Mouse (Mus musculus): Measurements from ENCODE around the gene Sec61b.

Sec61b gene

GRCm38 (mm10) chr4:47474730-47475643 is 529 bp downstream of the Sec61b start:
- in situ Hi-C loops (cut with MboI; ENCODE audit: low pct_unique_long_range_greater_than_20kb in 1 of 2, low sequenced_read_pairs in 2 of 2, unreplicated experiment in 1 of 2): no loop called here

- in situ Hi-C loops (cut with MboI; ENCODE audit: low pct_unique_long_range_greater_than_20kb in 1 of 2, low sequenced_read_pairs in 2 of 2, unreplicated experiment in 1 of 2): no loop called here
Observed at GRCm38 (mm10) chr4:47477539-47477938, 3.1 kb downstream of the Sec61b start.

- in situ Hi-C loops (cut with MboI; ENCODE audit: low pct_unique_long_range_greater_than_20kb in 1 of 2, low sequenced_read_pairs in 2 of 2, unreplicated experiment in 1 of 2): no loop called here
Observed at GRCm38 (mm10) chr4:47480095-47480494, 5.6 kb downstream of the Sec61b start.

GRCm38 (mm10) chr4:47480576-47480975 is 6.1 kb downstream of the Sec61b start:
- in situ Hi-C loops (cut with MboI; ENCODE audit: low pct_unique_long_range_greater_than_20kb in 1 of 2, low sequenced_read_pairs in 2 of 2, unreplicated experiment in 1 of 2): no loop called here

GRCm38 (mm10) chr4:47491243-47491642 is 16.8 kb downstream of the Sec61b start:
- in situ Hi-C loops (cut with MboI; ENCODE audit: low pct_unique_long_range_greater_than_20kb in 1 of 2, low sequenced_read_pairs in 2 of 2, unreplicated experiment in 1 of 2): no loop called here

- in situ Hi-C loops (cut with MboI; ENCODE audit: low pct_unique_long_range_greater_than_20kb in 1 of 2, low sequenced_read_pairs in 2 of 2, unreplicated experiment in 1 of 2): no loop called here
Observed at GRCm38 (mm10) chr4:47492311-47493086, 18.0 kb downstream of the Sec61b start.

GRCm38 (mm10) chr4:47493456-47493855 is 19.0 kb downstream of the Sec61b start:
- in situ Hi-C loops (cut with MboI; ENCODE audit: low pct_unique_long_range_greater_than_20kb in 1 of 2, low sequenced_read_pairs in 2 of 2, unreplicated experiment in 1 of 2): no loop called here

GRCm38 (mm10) chr4:47494137-47494536 is 19.7 kb downstream of the Sec61b start:
- in situ Hi-C loops (cut with MboI; ENCODE audit: low pct_unique_long_range_greater_than_20kb in 1 of 2, low sequenced_read_pairs in 2 of 2, unreplicated experiment in 1 of 2): no loop called here

GRCm38 (mm10) chr4:47494686-47495085 is 20.2 kb downstream of the Sec61b start:
- in situ Hi-C loops (cut with MboI; ENCODE audit: low pct_unique_long_range_greater_than_20kb in 1 of 2, low sequenced_read_pairs in 2 of 2, unreplicated experiment in 1 of 2): no loop called here

- in situ Hi-C loops (cut with MboI; ENCODE audit: low pct_unique_long_range_greater_than_20kb in 1 of 2, low sequenced_read_pairs in 2 of 2, unreplicated experiment in 1 of 2): no loop called here
Observed at GRCm38 (mm10) chr4:47497811-47498385, 23.4 kb downstream of the Sec61b start.

- in situ Hi-C loops (cut with MboI; ENCODE audit: low pct_unique_long_range_greater_than_20kb in 1 of 2, low sequenced_read_pairs in 2 of 2, unreplicated experiment in 1 of 2): no loop called here
Observed at GRCm38 (mm10) chr4:47499121-47499545, 24.7 kb downstream of the Sec61b start.

- in situ Hi-C loops (cut with MboI; ENCODE audit: low pct_unique_long_range_greater_than_20kb in 1 of 2, low sequenced_read_pairs in 2 of 2, unreplicated experiment in 1 of 2): no loop called here
Observed at GRCm38 (mm10) chr4:47502546-47502971, 28.1 kb downstream of the Sec61b start.

GRCm38 (mm10) chr4:47503045-47503444 is 28.6 kb downstream of the Sec61b start:
- in situ Hi-C loops (cut with MboI; ENCODE audit: low pct_unique_long_range_greater_than_20kb in 1 of 2, low sequenced_read_pairs in 2 of 2, unreplicated experiment in 1 of 2): no loop called here

GRCm38 (mm10) chr4:47504841-47505517 is 30.5 kb downstream of the Sec61b start:
- in situ Hi-C loops (cut with MboI; ENCODE audit: low pct_unique_long_range_greater_than_20kb in 1 of 2, low sequenced_read_pairs in 2 of 2, unreplicated experiment in 1 of 2): no loop called here

- in situ Hi-C loops (cut with MboI; ENCODE audit: low pct_unique_long_range_greater_than_20kb in 1 of 2, low sequenced_read_pairs in 2 of 2, unreplicated experiment in 1 of 2): no loop called here
Observed at GRCm38 (mm10) chr4:47518551-47519181, 44.2 kb downstream of the Sec61b start.

GRCm38 (mm10) chr4:47520076-47520475 is 45.6 kb downstream of the Sec61b start:
- in situ Hi-C loops (cut with MboI; ENCODE audit: low pct_unique_long_range_greater_than_20kb in 1 of 2, low sequenced_read_pairs in 2 of 2, unreplicated experiment in 1 of 2): no loop called here

- in situ Hi-C loops (cut with MboI; ENCODE audit: low pct_unique_long_range_greater_than_20kb in 1 of 2, low sequenced_read_pairs in 2 of 2, unreplicated experiment in 1 of 2): no loop called here
Observed at GRCm38 (mm10) chr4:47521884-47522605, 47.6 kb downstream of the Sec61b start.

GRCm38 (mm10) chr4:47529866-47530265 is 55.4 kb downstream of the Sec61b start:
- in situ Hi-C loops (cut with MboI; ENCODE audit: low pct_unique_long_range_greater_than_20kb in 1 of 2, low sequenced_read_pairs in 2 of 2, unreplicated experiment in 1 of 2): no loop called here

Measured in mouse embryonic stem cell (cell line).